Mouse (Mus musculus) limb, embryonic 10.5 days (tissue): ENCODE measurements at regions not wholly inside any gene's neighbourhood (a gene's known extent, or its start where the extent isn't known, plus 50 kb on each side); places are given as distances from the start of the nearest gene placed in this dataset.

Source experiments
- DNase-seq: peaks from one replicate; pipeline ENCODE4 v3.0.0-alpha.2; 2017; ENCODE audit warnings: low spot score
- H3K27ac ChIP-seq: fragments of 300-500 bp; sonication (generic); 2 replicates; pipeline ENCODE4 v1.5.1; 2016; ENCODE audit warnings: mild to moderate bottlenecking
- H3K27me3 ChIP-seq: fragments of 300-500 bp; sonication (generic); 2 replicates; pipeline ENCODE4 v1.6.1; 2016; ENCODE audit warnings: low read depth, mild to moderate bottlenecking; ENCODE audit not compliant: poor library complexity, severe bottlenecking
- H3K36me3 ChIP-seq: fragments of 300-500 bp; sonication (generic); 2 replicates; pipeline ENCODE4 v1.6.1; 2016; ENCODE audit warnings: mild to moderate bottlenecking, moderate library complexity
- H3K4me1 ChIP-seq: fragments of 300-500 bp; sonication (generic); 2 replicates; pipeline ENCODE4 v1.6.1; 2016
- H3K4me3 ChIP-seq: fragments of 300-500 bp; sonication (generic); 2 replicates; pipeline ENCODE4 v1.5.1; 2016; ENCODE audit warnings: mild to moderate bottlenecking, moderate library complexity
- H3K9me3 ChIP-seq: fragments of 300-500 bp; sonication (generic); replicated peaks from 2 replicates; pipeline ENCODE4 v1.6.1; 2016; ENCODE audit warnings: mild to moderate bottlenecking
- WGBS: fragments of 180-500 bp; shearing (Covaris S2); methylation state at CpG from one replicate; pipeline ENCODE4 v1.1.7; 2016; 5-methylcytosine and 5-hydroxymethylcytosine counted together

DNA sequence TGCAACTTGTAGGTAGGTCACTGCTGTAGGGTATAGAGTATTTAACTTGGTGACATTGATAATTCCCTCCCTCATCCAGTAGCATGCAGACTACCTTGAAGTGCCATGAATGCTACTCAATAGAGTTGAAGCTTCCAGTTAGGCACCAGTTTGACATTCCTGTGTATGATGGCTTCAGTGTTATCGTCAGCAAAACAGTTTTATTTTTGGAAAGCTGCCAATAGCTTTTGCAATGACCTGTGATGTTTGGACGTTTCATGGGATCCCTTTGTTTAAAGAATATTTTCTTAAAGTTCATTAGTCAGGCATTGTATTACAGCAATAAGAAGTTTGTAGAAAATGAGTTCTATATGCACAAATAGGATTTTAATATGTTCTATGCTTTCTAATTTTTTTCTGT is 547.6 kb downstream of the Flrt2 start:
- WGBS: 88% methylated on average over 2 of the region's 2 CpGs

DNA sequence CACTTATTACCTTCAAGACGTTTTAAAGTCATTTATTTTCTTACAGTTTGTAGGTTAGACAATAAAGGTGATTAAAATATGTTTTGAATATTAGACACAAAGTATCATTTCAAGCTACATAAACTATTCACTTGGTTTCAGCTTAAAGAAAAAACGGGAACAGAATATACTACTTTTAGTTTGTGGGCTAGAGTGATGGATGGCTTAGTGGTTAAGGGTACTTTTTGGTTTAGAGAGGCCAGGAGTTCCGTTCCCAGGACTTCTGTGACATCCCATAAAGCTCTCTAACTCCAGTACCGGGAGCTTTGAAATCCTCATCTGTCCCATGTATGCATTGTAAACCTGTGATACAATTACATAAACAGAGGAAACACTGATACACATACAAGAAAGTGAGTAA is 570.0 kb downstream of the Flrt2 start:
- Histone ChIP-seq H3K4me1 (no peaks in the 10 kb centered on the region), H3K27me3 (no peaks in the 10 kb centered on the region), H3K9me3 (no peaks in the 10 kb centered on the region), H3K4me3 (no peak overlapping the region), H3K36me3 (no peaks in the 10 kb centered on the region), H3K27ac (no peak overlapping the region)
- WGBS: 75% methylated on average over 4 of the region's 4 CpGs
- DNase-seq: no peak

More for the DNA sequence above, 547.6 kb downstream of the Flrt2 start:
- no peak overlapping the region for H3K27ac ChIP-seq
- no peak overlapping the region for H3K4me3 ChIP-seq
- no peaks in the 10 kb centered on the region for H3K36me3 ChIP-seq
- DNase-seq: no peak
- H3K4me1 ChIP-seq: no peaks in the 10 kb centered on the region
- H3K9me3 ChIP-seq: no peaks in the 10 kb centered on the region
- H3K27me3 ChIP-seq: no peaks in the 10 kb centered on the region

DNA sequence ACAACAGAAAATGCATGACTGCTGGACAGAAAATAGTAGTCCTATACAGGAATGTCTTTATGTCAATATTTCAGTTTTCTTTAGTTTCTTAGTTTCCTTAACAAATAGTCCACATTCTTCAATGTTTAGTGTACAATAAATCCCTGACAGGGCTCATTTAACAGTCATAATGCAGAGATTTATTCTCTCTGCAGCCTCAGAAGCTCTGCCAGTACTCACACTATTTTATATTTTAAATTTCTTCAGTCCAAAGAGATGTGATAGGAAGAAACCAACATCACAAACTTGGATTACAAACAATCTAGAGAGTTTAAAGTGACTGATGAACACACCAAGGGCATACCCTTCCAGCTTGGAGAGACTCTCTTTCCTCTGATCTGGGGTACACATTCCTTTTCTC is 583.9 kb downstream of the Flrt2 start:
- Histone ChIP-seq H3K4me1 (no peaks in the 10 kb centered on the region), H3K4me3 (no peak overlapping the region), H3K36me3 (no peaks in the 10 kb centered on the region), H3K27ac (no peak overlapping the region), H3K9me3 (no peaks in the 10 kb centered on the region), H3K27me3 (no peaks in the 10 kb centered on the region)
- DNase-seq: no peak

DNA sequence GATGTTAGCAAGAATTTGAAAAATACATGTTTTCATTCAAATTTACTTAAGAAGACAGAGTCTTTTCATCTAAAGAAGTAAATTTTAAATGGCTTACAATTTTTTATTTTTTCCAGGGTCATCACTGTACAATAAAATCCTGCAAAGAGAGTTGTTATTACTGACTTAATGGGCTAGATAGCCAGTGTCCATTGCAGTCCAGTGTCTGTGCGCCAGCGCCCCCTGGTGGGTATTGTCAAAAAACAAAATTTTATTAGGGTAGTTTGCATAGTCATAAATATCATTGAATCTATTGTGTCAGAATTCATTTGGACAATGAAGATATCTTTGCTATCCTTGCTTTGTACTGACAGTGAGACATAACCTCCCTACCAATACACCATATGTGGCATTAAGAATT is 619.1 kb downstream of the Flrt2 start:
- WGBS: 4% methylated on average over 2 of the region's 2 CpGs
- peak; percentile 70 for DNase-seq
- Histone ChIP-seq H3K4me3 (no peak overlapping the region), H3K9me3 (no peaks in the 10 kb centered on the region), H3K4me1 (no peaks in the 10 kb centered on the region), H3K27ac (no peak overlapping the region), H3K27me3 (no peaks in the 10 kb centered on the region), H3K36me3 (no peaks in the 10 kb centered on the region)

DNA sequence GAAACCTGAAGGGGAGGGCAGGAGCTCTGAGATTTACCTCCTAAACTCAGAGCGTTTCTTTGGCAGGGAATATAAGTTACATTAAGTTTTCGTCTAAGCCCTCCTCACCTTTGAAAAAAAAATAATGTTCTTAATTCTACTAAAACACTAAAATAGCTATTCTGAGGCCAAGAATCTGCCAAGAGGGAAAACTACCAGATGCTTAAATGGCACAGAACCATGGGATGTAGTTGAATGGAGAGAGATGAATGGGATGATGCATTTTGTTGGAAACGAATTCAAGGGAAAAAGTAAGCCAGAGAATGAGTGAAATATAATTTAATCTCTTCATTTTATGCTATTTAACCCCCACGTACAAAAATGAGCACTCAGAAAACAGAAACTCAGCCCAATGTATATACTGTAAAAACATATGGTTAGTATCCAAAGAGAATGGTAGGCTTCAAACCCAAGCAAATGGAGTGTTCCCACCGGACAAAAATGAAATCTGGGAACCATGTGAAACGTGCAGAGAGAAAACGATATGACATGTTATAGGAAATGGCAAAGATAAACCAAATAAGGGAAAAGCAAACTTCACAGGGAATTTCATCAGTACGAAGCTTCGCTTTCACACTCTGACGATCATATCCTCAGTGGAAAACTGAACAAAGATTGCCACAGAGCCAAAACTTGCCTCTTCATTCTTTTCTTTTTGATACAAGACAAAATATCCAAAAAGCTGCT is 631.2 kb downstream of the Flrt2 start:
- whole genome bisulfite sequencing: 91% methylated on average over 10 of the region's 10 CpGs

DNA sequence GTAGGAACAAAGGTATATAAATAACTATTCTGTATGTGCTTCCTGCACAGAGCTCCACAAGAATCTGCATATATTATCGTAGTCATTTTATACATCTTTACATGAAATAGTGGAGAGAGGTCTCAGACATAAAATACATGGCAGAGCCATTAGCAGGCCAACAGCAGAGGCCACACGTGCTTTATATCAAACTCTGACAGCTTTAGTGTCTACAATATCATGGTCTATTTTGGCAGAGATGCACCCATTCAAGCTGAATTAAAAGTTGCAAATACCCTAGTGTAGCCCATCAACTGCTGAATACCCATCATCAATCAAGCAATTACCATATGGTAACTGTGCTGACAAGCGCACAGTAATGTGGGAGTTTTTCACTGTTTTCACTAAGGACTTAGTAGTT is 659.1 kb downstream of the Flrt2 start:
- 70% methylated on average over 3 of the region's 3 CpGs for WGBS
- H3K27me3 ChIP-seq: no peaks in the 10 kb centered on the region
- no peak overlapping the region for H3K4me3 ChIP-seq
- H3K4me1 ChIP-seq: peaks cover 22% of the 10 kb centered on the region
- no peak for DNase-seq
- H3K36me3 ChIP-seq: no peaks in the 10 kb centered on the region
- H3K27ac ChIP-seq: no peak overlapping the region
- no peaks in the 10 kb centered on the region for H3K9me3 ChIP-seq

More for the DNA sequence above, 631.2 kb downstream of the Flrt2 start:
- H3K4me3 ChIP-seq: no peak overlapping the region
- no peaks in the 10 kb centered on the region for H3K36me3 ChIP-seq
- H3K27ac ChIP-seq: no peak overlapping the region
- no peak for DNase-seq
- no peaks in the 10 kb centered on the region for H3K4me1 ChIP-seq
- no peaks in the 10 kb centered on the region for H3K9me3 ChIP-seq
- H3K27me3 ChIP-seq: no peaks in the 10 kb centered on the region

DNA sequence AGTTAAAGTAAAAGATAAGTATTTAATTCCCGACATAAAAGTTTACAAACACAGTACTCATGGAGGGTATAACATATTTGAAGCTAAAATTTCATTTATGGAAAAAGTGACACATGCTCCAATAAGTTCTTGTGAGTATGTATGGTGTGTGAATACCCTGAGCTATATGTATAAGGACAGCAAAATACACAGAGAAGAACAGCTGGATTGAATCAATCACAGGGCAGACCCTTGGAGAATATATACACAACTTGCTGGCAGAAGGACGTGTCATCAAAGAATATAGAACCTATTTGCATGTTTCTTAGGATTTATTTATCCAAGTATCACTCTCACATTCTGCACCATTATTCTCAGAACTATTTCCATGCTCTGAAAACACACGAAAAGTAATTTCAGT is 686.9 kb downstream of the Flrt2 start:
- no peaks in the 10 kb centered on the region for H3K9me3 ChIP-seq
- WGBS: 81% methylated on average over 3 of the region's 3 CpGs
- no peaks in the 10 kb centered on the region for H3K36me3 ChIP-seq
- no peaks in the 10 kb centered on the region for H3K27me3 ChIP-seq
- no peak overlapping the region for H3K27ac ChIP-seq
- no peak for DNase-seq
- H3K4me3 ChIP-seq: no peak overlapping the region
- H3K4me1 ChIP-seq: no peaks in the 10 kb centered on the region

DNA sequence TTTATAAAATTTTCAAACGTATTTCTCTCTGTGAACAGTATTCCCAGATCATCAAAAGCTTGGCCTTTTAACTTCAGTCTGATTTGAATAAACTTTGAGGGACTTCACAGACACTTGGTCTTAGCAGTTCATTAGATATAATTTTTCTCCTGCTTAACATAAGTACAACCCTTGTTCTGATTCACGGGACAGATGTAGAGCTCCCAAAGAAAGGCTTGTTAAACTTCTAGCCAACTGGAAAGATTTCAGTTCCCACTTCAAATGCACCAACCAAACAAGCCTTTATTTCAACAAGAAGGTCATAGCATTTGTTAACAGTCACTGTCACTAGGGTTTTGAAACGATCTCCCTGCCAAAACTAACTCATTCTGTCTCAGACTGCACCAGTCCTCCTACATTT is 727.1 kb downstream of the Flrt2 start:
- Histone ChIP-seq H3K4me1 (no peaks in the 10 kb centered on the region), H3K4me3 (no peak overlapping the region), H3K27me3 (no peaks in the 10 kb centered on the region), H3K27ac (no peak overlapping the region), H3K9me3 (no peaks in the 10 kb centered on the region), H3K36me3 (no peaks in the 10 kb centered on the region)
- no peak for DNase-seq
- WGBS: 69% methylated on average over 3 of the region's 3 CpGs

DNA sequence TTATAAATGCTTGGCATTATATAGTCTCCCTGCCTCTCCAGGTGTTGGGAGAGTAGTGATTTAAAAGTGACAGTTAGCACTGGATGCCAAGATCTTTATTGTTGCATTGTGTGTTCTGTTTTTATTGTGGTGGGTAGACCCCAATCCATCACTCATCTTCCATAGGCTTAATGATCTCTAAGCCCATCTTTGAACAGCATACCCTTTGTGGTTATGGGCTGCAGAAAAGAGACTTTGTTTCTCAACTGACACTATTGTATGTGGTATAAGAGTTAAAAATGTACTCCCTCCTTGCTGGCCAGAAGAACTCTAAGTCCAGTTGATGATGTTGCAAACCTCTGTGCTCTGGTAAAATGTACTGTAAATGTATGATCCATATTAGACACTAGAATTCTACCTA is 727.5 kb downstream of the Flrt2 start:
- Histone ChIP-seq H3K27me3 (no peaks in the 10 kb centered on the region), H3K27ac (no peak overlapping the region), H3K9me3 (no peaks in the 10 kb centered on the region), H3K4me1 (no peaks in the 10 kb centered on the region), H3K4me3 (no peak overlapping the region), H3K36me3 (no peaks in the 10 kb centered on the region)
- no peak for DNase-seq

DNA sequence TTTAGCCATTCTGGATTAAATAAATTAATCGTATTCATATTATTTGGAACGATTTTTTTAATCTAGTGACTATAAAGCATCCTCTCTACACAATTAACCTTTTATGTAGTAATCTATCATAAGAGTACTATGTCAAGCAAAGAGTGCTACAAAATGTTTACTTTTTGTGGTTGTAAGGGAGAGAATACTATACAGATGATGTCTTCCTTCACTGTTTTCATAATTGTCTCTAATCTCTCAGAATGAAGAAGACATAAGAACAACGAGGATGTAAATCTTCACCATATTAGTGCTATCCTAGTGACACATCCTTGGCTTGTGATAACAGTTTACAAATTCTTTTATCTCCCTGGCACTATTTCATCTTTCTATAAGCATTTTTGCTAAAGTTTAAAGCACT is 735.6 kb downstream of the Flrt2 start:
- no peak for DNase-seq
- Histone ChIP-seq H3K9me3 (no peaks in the 10 kb centered on the region), H3K36me3 (no peaks in the 10 kb centered on the region), H3K4me3 (no peak overlapping the region), H3K27me3 (no peaks in the 10 kb centered on the region), H3K27ac (no peak overlapping the region), H3K4me1 (no peaks in the 10 kb centered on the region)
- 85% methylated on average over 3 of the region's 3 CpGs for WGBS

DNA sequence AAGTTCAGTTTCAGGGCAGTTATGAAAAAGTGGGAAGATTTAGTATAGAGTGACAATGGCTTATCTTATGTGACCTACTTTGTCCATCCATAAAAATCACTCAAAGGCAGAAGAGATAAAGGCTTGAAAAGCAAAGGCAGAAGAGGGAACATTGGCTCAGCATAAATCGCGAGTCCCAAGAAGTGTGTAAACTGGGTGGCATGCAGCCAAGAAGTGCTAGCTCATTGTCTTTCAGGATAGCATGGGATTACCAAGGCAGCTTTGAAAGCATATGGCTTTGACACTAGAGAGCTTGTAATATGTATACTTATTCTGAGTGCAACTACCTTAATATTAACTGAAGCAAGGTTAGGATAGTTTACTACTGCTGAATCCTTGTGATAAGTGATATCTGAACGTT is 750.5 kb downstream of the Flrt2 start:
- H3K9me3 ChIP-seq: no peaks in the 10 kb centered on the region
- no peaks in the 10 kb centered on the region for H3K27me3 ChIP-seq
- DNase-seq: no peak
- H3K4me3 ChIP-seq: no peak overlapping the region
- H3K27ac ChIP-seq: no peak overlapping the region
- WGBS: 91% methylated on average over 3 of the region's 3 CpGs
- H3K4me1 ChIP-seq: no peaks in the 10 kb centered on the region
- no peaks in the 10 kb centered on the region for H3K36me3 ChIP-seq

DNA sequence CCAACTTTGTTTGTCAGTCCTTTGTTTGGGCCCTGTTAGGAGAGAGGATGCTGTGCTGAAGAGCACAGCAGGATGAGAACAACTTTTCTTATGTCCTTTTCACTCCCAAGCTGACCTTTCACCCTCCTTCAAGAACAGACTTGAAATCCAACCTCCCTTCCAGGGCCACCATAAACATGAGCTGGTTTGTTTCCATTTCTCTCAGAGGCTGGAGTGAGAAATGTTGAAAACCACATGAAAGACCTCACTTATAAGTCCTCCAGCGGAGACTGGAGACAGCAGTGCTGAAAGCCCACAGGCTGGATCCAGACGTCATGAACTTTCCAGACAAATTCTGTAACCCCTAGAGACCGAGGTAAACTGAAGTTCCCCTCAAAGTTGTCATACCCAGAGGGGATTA is 761.3 kb downstream of the Flrt2 start:
- DNase-seq: no peak
- Histone ChIP-seq H3K27ac (no peak overlapping the region), H3K4me1 (no peaks in the 10 kb centered on the region), H3K36me3 (no peaks in the 10 kb centered on the region), H3K27me3 (no peaks in the 10 kb centered on the region), H3K4me3 (no peak overlapping the region), H3K9me3 (no peaks in the 10 kb centered on the region)
- 51% methylated on average over 3 of the region's 3 CpGs for WGBS

DNA sequence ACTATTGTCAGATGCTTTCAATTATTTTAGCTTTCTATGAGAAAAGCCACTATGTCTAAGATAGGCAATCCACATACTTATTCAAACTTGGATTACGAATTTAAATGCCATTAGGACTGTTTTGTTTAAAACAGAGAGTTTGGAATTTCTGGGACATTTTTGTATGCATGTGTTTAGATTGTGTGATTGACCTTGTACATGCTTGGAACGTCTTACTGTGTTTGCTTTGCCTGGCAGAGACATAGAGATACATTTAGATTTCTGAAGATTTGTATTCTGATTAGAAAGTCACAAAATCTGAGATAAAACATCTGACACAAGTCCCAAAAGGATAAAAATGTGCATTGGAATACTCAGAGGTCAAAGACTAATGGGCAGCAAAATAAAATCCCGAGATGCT is 784.3 kb downstream of the Flrt2 start:
- no peaks in the 10 kb centered on the region for H3K27me3 ChIP-seq
- no peak overlapping the region for H3K27ac ChIP-seq
- H3K9me3 ChIP-seq: no peaks in the 10 kb centered on the region
- no peak for DNase-seq
- no peaks in the 10 kb centered on the region for H3K4me1 ChIP-seq
- no peak overlapping the region for H3K4me3 ChIP-seq
- no peaks in the 10 kb centered on the region for H3K36me3 ChIP-seq
- 75% methylated on average over 3 of the region's 3 CpGs for WGBS

DNA sequence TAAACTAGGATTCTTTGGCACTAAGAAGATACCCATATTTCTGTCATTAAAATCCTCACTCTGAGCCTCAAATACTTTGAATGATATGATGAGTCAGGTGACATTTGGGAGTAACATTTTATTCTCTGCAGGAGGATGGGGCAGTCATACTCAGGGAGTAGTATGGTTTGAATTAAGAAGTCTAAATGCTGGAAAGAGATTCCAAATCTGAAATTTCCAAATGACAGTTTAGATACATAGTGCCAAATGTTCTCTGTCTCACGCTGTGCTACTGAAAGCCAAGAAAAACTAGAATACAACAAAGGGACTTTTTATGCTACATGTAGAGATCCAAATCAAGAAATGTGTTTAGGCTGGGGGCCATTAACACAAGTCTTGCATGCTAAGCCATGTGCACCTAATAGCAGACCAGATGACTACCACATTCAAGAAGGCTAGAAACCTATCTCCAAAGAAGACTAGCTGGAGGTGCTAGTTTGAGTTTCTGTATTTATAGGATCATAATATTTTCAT is 796.5 kb downstream of the Flrt2 start:
- no peak for DNase-seq
- Histone ChIP-seq H3K27ac (no peak overlapping the region), H3K4me3 (no peak overlapping the region), H3K36me3 (no peaks in the 10 kb centered on the region), H3K9me3 (no peaks in the 10 kb centered on the region), H3K27me3 (no peaks in the 10 kb centered on the region), H3K4me1 (no peaks in the 10 kb centered on the region)
- WGBS: 88% methylated on average over 1 of the region's 1 CpGs
